In the genomic region with DNA sequence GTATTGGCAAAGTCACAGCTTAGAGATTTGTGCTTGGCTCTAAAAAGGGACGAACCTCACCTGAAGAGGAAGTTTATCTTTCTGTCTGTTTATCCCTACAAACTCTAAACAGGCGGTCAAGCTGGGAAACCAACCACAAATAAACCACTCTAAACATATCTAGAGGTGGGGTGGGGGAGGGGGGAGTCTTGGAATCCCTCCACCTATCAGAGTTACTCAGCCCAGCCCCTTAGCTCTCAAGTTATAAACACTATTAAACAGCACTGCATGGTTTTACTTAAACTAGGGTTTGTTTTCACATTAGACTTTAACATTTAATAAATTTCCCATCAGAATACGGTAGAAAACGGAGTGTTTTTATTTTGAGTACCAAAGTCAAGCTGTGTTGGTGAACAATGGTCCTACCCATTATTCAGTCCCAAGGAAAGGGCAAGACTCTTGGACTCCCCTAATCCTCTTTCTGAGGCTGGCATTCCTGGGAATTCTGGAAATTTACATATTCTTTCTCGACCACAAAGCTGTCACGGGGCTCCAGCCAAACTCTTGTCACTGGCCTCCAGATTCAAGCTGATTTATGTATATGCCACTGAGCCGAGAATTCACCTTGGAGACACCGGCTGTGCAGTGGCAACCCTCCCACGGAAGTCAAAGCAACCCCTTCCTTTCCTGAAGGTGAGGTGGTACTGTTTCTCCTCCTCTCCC, we compare ENCODE assay signal across 10 mouse cellular contexts.
DNase-seq lines count a peak whose midpoint lies in the region; ATAC-seq lines count a peak whose summit lies in the region.
"Had no signal": no experiment of that assay in that cellular context is flagged by ENCODE, and none has a peak within 500 bp of the region (broad histone marks: within the 10 kb centered on the region; RNA-seq: fewer than 3 reads in every experiment).

No protein-coding gene starts in this region.

- H3K27ac ChIP-seq in forebrain, embryonic 15.5 days (replicated peaks), result peak overlapping the region; percentile 58
- H3K27ac ChIP-seq in stomach, embryonic 16.5 days (ENCODE audit: low read length), result peak overlapping the region; percentile 23; the same call in 1 of the 2 replicates
- H3K27ac ChIP-seq in heart, embryonic 12.5 days (ENCODE audit: poor library complexity, severe bottlenecking), result no peak overlapping the region
- H3K27ac ChIP-seq: macrophage had no signal

- no peak overlapping the region for H3K4me3 ChIP-seq in forebrain, embryonic 15.5 days
- H3K4me3 ChIP-seq in stomach, embryonic 16.5 days (replicated peaks; ENCODE audit: low read length), result no peak overlapping the region
- H3K4me3 ChIP-seq in heart, embryonic 12.5 days, result no peak overlapping the region

- WGBS in forebrain, embryonic 15.5 days, result 13% methylated on average over 9 of the region's 9 CpGs
- WGBS in stomach, embryonic 16.5 days, result 37% methylated on average over 9 of the region's 9 CpGs
- 53% methylated on average over 9 of the region's 9 CpGs for WGBS in heart, embryonic 12.5 days

- no peaks in the 10 kb centered on the region for H3K9me3 ChIP-seq in forebrain, embryonic 15.5 days
- no peaks in the 10 kb centered on the region for H3K9me3 ChIP-seq in stomach, embryonic 16.5 days (replicated peaks; ENCODE audit: control insufficient read depth, low read length)
- no peaks in the 10 kb centered on the region for H3K9me3 ChIP-seq in heart, embryonic 12.5 days (replicated peaks)

- H3K4me1 ChIP-seq in forebrain, embryonic 15.5 days, result peaks cover 54% of the 10 kb centered on the region
- H3K4me1 ChIP-seq in stomach, embryonic 16.5 days (ENCODE audit: control insufficient read depth, insufficient read depth, low read length), result peaks cover 12% of the 10 kb centered on the region
- H3K4me1 ChIP-seq in heart, embryonic 12.5 days (replicated peaks), result peaks cover 8% of the 10 kb centered on the region

- DNase-seq in lung, postnatal 4 days, result peak; percentile 15 to 26
- no peak for DNase-seq in lung, postnatal 10 days
- peak; percentile 26 to 41 for DNase-seq in kidney, postnatal 36 days
- no peak for DNase-seq in urinary bladder, adult 2 months (ENCODE audit: low spot score)
- no peak for DNase-seq in thymus, postnatal 0 days (ENCODE audit: low spot score)
- DNase-seq: cerebellum, adult 11-12 months had no signal

- ATAC-seq in forebrain, embryonic 15.5 days (replicated peaks), result no peak
- ATAC-seq in stomach, embryonic 16.5 days (ENCODE audit: insufficient read depth, low FRiP score), result no peak
- no peak for ATAC-seq in heart, embryonic 12.5 days (ENCODE audit: insufficient number of reproducible peaks, low FRiP score)

- H3K36me3 ChIP-seq in forebrain, embryonic 15.5 days, result no peaks in the 10 kb centered on the region
- H3K36me3 ChIP-seq in stomach, embryonic 16.5 days (ENCODE audit: control insufficient read depth, insufficient read depth, low read length), result no peaks in the 10 kb centered on the region
- H3K36me3 ChIP-seq in heart, embryonic 12.5 days, result no peaks in the 10 kb centered on the region

- H3K9ac ChIP-seq in forebrain, embryonic 15.5 days (replicated peaks), result no peak overlapping the region
- H3K9ac ChIP-seq in stomach, embryonic 16.5 days (ENCODE audit: low read length), result no peak overlapping the region
- H3K9ac ChIP-seq in heart, embryonic 12.5 days, result no peak overlapping the region

- no peaks in the 10 kb centered on the region for H3K27me3 ChIP-seq in forebrain, embryonic 15.5 days
- H3K27me3 ChIP-seq in stomach, embryonic 16.5 days (ENCODE audit: control insufficient read depth, insufficient read depth, low read length), result no peaks in the 10 kb centered on the region
- H3K27me3 ChIP-seq in heart, embryonic 12.5 days (replicated peaks), result no peaks in the 10 kb centered on the region

- no peak overlapping the region for H3K4me2 ChIP-seq in forebrain, embryonic 15.5 days (replicated peaks)
- peak overlapping the region; percentile 19; the same call in 1 of the 2 replicates for H3K4me2 ChIP-seq in stomach, embryonic 16.5 days (ENCODE audit: low read depth, low read length)
- no peak overlapping the region for H3K4me2 ChIP-seq in heart, embryonic 12.5 days

Comparison
In these comparisons a context has a peak if more than half of its experiments do, and no peak if none do; other contexts are left out.
1. DNase-seq: peak in lung, postnatal 4 days (2 of 2) and kidney, postnatal 36 days (2 of 2); none in lung, postnatal 10 days (single experiment), urinary bladder, adult 2 months (single experiment) and thymus, postnatal 0 days (single experiment).